Mouse (Mus musculus): Measurements from ENCODE around the gene Adck1. TPM values are rescaled to one million over a fixed set of nuclear protein-coding genes. Genes with fewer than 3 reads are reported as not detected.

Adck1 gene
- polyA plus RNA-seq, 1 experiment: 11.8 TPM

DNA sequence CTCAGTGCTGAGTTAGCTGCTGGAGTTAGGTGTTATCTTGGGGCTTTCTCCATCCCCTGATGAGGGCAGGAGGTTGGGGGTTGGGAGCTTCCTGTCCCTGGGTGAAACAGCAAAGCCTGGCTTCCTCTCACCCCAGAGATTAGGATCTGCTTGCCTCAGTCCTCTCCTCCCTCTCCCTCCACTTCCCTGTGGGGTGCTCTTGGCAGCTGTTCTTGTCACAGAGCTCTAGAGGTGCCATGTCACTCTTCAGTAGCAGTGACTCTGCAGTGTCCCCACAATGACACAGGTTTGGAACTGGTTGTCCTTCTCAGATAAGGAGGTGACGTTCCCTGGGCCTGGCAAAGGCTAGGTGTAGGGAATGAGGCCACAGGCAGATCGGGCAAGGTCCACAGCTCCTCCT, 68.4 kb downstream of the Adck1 start:
- Histone ChIP-seq H3K36me3 (ENCODE audit: control insufficient read depth, insufficient read depth, low read length) (no peaks in the 10 kb centered on the region), H3K4me3 (ENCODE audit: control insufficient read depth, low read depth, low read length) (no peak overlapping the region), H3K4me1 (ENCODE audit: control insufficient read depth, insufficient read depth, low read length) (no peaks in the 10 kb centered on the region), H3K27ac (ENCODE audit: control insufficient read depth, insufficient read depth, low read depth, low read length) (no peak overlapping the region), H3K27me3 (ENCODE audit: control insufficient read depth, insufficient read depth, low read length) (no peaks in the 10 kb centered on the region)
- TF ChIP-seq CTCF (IDR thresholded peaks at IDR 0.05; ENCODE audit: control insufficient read depth, insufficient read depth, insufficient replicate concordance, low read depth, low read length): no peak

DNA sequence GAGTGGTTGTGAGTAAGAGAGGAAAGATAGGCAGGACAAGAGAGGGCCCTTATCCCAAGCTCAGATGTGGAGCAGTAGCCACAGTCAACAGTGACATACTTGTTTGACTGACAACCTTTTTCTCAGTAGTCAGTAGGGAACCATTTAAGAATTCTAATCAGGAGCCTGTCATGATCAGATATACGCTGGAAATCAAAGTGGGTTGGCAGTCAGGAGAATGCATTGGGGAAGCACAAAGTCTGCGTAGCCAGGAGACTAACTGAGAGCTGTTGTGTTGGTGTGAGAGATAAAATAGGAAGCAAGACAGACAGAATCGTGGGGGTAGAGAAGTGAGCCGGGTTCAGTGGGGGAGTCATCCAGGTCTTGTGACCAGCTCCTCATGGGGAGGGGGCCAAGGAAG, 71.9 kb downstream of the Adck1 start:
- no peak for TF ChIP-seq POLR2A (IDR thresholded peaks at IDR 0.05; ENCODE audit: control insufficient read depth, low read depth, low read length)
- TF ChIP-seq CTCF (IDR thresholded peaks at IDR 0.05; ENCODE audit: control insufficient read depth, insufficient read depth, insufficient replicate concordance, low read depth, low read length): no peak
- H3K27ac ChIP-seq (ENCODE audit: control insufficient read depth, insufficient read depth, low read depth, low read length): no peak overlapping the region
- H3K27me3 ChIP-seq (ENCODE audit: control insufficient read depth, insufficient read depth, low read length): no peaks in the 10 kb centered on the region
- H3K36me3 ChIP-seq (ENCODE audit: control insufficient read depth, insufficient read depth, low read length): no peaks in the 10 kb centered on the region
- H3K4me3 ChIP-seq (ENCODE audit: control insufficient read depth, low read depth, low read length): no peak overlapping the region
- H3K4me1 ChIP-seq (ENCODE audit: control insufficient read depth, insufficient read depth, low read length): no peaks in the 10 kb centered on the region

DNA sequence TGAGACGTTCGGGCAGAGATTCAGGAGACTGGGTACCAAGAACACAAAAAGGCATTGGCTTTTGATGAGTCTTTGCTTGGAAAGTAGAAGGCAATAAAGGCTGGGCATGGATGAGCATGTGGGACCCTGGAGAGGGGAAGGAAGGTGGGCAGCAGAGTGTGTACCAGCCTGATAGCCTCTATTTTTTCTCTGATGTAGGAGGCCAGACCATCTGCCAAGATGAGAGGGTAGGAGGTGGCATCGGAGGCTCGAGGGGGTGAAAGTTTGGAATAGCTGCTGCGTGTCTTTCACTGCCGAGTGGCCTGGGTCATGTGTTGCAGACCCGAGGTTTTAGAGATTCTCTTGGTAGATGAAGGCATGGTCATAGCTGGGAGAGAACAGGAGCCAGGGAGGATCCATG, 72.8 kb downstream of the Adck1 start:
- Histone ChIP-seq H3K4me1 (ENCODE audit: control insufficient read depth, insufficient read depth, low read length) (no peaks in the 10 kb centered on the region), H3K27ac (ENCODE audit: control insufficient read depth, insufficient read depth, low read depth, low read length) (no peak overlapping the region), H3K27me3 (ENCODE audit: control insufficient read depth, insufficient read depth, low read length) (no peaks in the 10 kb centered on the region), H3K36me3 (ENCODE audit: control insufficient read depth, insufficient read depth, low read length) (no peaks in the 10 kb centered on the region), H3K4me3 (ENCODE audit: control insufficient read depth, low read depth, low read length) (no peak overlapping the region)
- no peak for TF ChIP-seq POLR2A (IDR thresholded peaks at IDR 0.05; ENCODE audit: control insufficient read depth, low read depth, low read length)
- no peak for TF ChIP-seq CTCF (IDR thresholded peaks at IDR 0.05; ENCODE audit: control insufficient read depth, insufficient read depth, insufficient replicate concordance, low read depth, low read length)

DNA sequence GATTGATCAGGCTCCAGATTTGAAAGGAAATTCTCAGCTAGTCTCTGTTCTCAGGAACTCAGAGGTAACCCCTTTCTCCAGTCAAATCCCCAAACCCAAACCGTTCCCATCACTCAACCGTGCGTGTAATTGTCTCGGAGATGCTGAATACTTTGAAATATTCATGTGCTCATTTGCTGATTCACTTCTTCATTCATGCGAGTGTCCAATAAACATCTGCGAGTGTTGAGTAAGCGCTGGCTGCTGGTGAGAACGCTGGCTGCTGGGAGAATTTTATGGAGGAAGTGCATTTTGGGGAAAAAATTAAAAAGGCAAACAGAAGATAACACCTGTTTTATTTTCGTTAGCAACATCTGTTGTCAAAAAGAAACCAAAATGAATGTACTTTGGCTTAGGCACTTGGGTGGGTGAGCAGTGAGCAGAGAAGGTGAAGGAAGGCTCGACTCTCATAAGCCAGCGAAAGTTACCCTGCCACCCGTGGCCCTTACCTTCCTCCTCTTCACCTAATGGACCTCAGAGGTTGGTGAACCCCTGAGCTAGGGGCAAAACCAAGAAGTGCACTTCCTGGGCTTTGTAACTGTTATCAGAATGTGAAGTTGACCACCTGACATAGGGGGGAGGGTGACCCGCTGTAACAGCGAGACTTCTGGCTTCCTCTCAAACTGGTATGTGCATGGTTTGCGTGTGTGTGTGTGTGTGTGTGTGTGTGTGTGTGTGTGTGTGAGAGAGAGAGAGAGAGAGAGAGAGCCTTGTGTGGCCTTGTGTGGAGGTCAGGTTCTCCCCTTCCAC, 76.8 kb downstream of the Adck1 start:
- no peaks in the 10 kb centered on the region for H3K4me1 ChIP-seq (ENCODE audit: control insufficient read depth, insufficient read depth, low read length)
- no peak overlapping the region for H3K27ac ChIP-seq (ENCODE audit: control insufficient read depth, insufficient read depth, low read depth, low read length)
- H3K4me3 ChIP-seq (ENCODE audit: control insufficient read depth, low read depth, low read length): no peak overlapping the region
- no peak for TF ChIP-seq POLR2A (IDR thresholded peaks at IDR 0.05; ENCODE audit: control insufficient read depth, low read depth, low read length)
- TF ChIP-seq CTCF (IDR thresholded peaks at IDR 0.05; ENCODE audit: control insufficient read depth, insufficient read depth, insufficient replicate concordance, low read depth, low read length): no peak
- H3K27me3 ChIP-seq (ENCODE audit: control insufficient read depth, insufficient read depth, low read length): no peaks in the 10 kb centered on the region
- H3K36me3 ChIP-seq (ENCODE audit: control insufficient read depth, insufficient read depth, low read length): no peaks in the 10 kb centered on the region; the same call in 1 of the 2 replicates

DNA sequence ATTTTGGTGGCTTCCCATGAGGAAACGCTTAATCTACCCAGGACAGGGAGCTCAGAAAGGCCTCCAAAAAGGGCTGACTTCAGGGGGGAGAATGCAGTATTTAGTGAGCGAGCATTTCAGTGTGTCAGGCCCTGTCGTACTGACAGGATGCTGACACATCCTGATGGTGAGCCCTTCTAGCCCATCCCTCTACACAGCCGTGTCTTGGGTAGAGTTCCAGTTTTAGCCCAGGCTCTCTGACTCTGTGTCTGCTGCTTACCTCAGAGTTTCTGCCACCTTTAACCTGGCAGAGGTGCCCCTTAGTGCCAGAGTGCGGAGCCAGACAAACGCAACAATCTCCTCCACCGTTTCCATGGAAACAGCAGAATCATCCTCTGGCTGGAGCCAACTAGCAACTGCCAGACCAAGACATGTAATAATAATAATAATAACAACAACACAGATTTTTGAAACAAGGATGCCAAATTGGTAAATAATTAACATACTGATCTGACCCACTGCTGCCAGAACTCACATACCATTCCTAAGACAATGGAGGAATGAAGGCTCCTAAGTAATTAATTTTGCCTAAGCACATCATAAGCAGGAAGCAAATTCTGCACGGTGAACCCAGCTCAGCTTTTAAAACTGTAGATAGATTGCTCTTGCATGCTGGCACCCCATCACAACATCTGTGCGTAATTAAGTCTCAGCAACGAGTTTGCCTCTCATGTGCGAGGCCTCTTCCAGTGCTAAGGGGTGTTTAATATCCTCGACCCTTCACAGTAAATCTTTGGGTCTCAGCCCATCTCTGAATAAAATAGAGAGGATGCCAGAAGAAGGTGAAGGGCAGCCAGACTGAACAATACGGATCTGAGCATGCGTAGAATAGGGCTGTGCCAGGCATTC, 81.8 kb downstream of the Adck1 start:
- peak overlapping the region; percentile 59 for H3K4me3 ChIP-seq (ENCODE audit: control insufficient read depth, low read depth, low read length)

DNA sequence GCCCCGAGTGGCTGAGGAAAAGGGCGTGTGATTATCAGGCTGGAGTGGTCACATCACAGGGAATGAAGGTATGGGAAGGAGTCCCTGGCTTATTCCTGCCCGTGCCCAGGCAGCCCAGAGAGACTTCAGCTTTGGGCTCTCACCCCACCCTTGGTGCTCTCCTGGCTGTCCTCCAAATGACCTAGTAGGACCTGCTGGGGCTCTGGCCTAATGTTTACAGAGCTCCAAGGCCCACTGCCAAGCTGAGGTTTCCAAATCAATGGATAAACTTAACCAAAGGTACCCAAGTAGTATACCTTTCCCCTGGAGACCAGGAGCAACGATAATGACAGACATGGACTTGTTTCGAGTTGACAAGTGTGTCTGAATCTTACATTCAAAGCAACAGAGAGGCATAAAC, 83.7 kb downstream of the Adck1 start:
- H3K27ac ChIP-seq (ENCODE audit: control insufficient read depth, insufficient read depth, low read depth, low read length): no peak overlapping the region
- H3K36me3 ChIP-seq (ENCODE audit: control insufficient read depth, insufficient read depth, low read length): peaks cover 1% of the 10 kb centered on the region; the same call in 1 of the 2 replicates
- H3K4me3 ChIP-seq (ENCODE audit: control insufficient read depth, low read depth, low read length): no peak overlapping the region
- TF ChIP-seq POLR2A (IDR thresholded peaks at IDR 0.05; ENCODE audit: control insufficient read depth, low read depth, low read length) (no peak), CTCF (IDR thresholded peaks at IDR 0.05; ENCODE audit: control insufficient read depth, insufficient read depth, insufficient replicate concordance, low read depth, low read length) (no peak)
- peaks cover 2% of the 10 kb centered on the region; the same call in 1 of the 2 replicates for H3K4me1 ChIP-seq (ENCODE audit: control insufficient read depth, insufficient read depth, low read length)
- H3K27me3 ChIP-seq (ENCODE audit: control insufficient read depth, insufficient read depth, low read length): no peaks in the 10 kb centered on the region

More for the DNA sequence above, 81.8 kb downstream of the Adck1 start:
- H3K27me3 ChIP-seq (ENCODE audit: control insufficient read depth, insufficient read depth, low read length): no peaks in the 10 kb centered on the region
- peaks cover 2% of the 10 kb centered on the region; the same call in 1 of the 2 replicates for H3K4me1 ChIP-seq (ENCODE audit: control insufficient read depth, insufficient read depth, low read length)
- no peak overlapping the region for H3K27ac ChIP-seq (ENCODE audit: control insufficient read depth, insufficient read depth, low read depth, low read length)
- no peaks in the 10 kb centered on the region; the same call in 1 of the 2 replicates for H3K36me3 ChIP-seq (ENCODE audit: control insufficient read depth, insufficient read depth, low read length)
- TF ChIP-seq POLR2A (IDR thresholded peaks at IDR 0.05; ENCODE audit: control insufficient read depth, low read depth, low read length): peak; percentile 34; the same call in 1 of the 2 replicates
- no peak for TF ChIP-seq CTCF (IDR thresholded peaks at IDR 0.05; ENCODE audit: control insufficient read depth, insufficient read depth, insufficient replicate concordance, low read depth, low read length)

DNA sequence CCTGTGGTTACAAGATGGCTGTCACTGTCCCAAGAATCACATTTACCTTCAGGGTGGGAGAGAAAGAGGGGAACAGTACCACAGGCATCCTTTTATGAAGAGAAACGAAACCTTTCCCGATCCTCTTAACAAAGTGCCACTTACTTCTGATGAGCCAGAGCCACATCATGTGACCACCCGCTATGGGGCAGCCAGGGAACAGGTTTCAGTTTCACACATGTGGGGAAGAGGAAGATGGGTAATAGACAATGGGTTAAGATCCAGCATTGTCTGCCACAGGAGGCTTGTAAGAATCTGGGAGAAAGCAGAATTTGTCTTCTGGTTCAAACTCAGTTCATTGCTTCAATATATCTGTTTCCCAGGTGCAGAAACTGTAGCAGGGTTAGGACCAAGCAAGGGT, 85.1 kb downstream of the Adck1 start:
- TF ChIP-seq POLR2A (IDR thresholded peaks at IDR 0.05; ENCODE audit: control insufficient read depth, low read depth, low read length) (no peak), CTCF (IDR thresholded peaks at IDR 0.05; ENCODE audit: control insufficient read depth, insufficient read depth, insufficient replicate concordance, low read depth, low read length) (no peak)
- H3K36me3 ChIP-seq (ENCODE audit: control insufficient read depth, insufficient read depth, low read length): peaks cover 1% of the 10 kb centered on the region; the same call in 1 of the 2 replicates
- H3K27me3 ChIP-seq (ENCODE audit: control insufficient read depth, insufficient read depth, low read length): no peaks in the 10 kb centered on the region
- peaks cover 2% of the 10 kb centered on the region; the same call in 1 of the 2 replicates for H3K4me1 ChIP-seq (ENCODE audit: control insufficient read depth, insufficient read depth, low read length)
- no peak overlapping the region for H3K27ac ChIP-seq (ENCODE audit: control insufficient read depth, insufficient read depth, low read depth, low read length)
- H3K4me3 ChIP-seq (ENCODE audit: control insufficient read depth, low read depth, low read length): no peak overlapping the region
